Mouse (Mus musculus) testis, postnatal 10 days (tissue): ENCODE data around the gene Accs.

Source experiments
- DNase-seq: peaks from one replicate; pipeline ENCODE4 v3.0.0; 2021; ENCODE audit warnings: low spot score

Gene Accs

GRCm38 (mm10) chr2:93791516-93792499, 57.9 kb downstream of the Accs start:
- DNase-seq = peak; percentile 66

GRCm38 (mm10) chr2:93790798-93791345, 58.9 kb downstream of the Accs start:
- DNase-seq = no peak

GRCm38 (mm10) chr2:93788557-93788956, 61.2 kb downstream of the Accs start:
- no peak for DNase-seq

DNA sequence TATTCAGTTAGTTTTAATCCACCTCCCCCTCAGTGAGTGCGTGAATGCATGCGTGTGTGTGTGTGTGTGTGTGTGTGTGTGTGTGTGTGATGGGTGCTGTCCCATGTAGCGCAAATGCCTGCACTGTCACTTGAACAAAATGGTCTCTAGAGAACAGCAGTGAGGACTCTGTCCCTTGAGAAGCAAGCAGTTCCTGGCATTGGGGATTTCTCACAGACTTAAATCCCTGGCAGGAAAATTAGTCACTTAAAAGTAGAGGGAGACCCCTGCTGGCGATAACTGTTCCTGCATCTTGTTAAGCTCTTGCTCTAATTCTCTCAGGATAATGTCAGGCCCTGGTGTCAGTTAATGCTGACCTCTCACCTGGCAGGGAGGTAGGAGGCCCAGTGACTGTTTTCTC, 63.6 kb downstream of the Accs start:
- peak; percentile 85 for DNase-seq

DNA sequence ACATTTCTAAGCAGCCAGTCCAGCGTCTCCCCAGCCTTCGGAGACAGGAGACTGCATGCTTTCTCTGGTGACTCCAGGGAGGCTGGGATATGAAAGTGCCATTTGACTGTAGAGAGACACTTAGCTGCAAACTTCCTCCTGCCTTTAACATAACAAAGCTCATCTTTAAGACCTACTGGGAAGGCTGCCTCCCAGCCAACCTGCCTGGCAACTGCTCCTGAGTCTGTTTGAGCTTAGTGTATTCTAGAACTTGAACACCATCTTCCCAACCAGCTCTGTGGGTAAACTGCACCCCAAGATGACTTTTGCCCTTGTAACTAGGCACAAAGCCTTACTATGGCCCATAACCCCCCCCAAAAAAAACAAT, 64.3 kb downstream of the Accs start:
- no peak for DNase-seq

- DNase-seq = no peak
These were observed 64.9 kb downstream of the Accs start for GRCm38 (mm10) chr2:93784721-93785431.

- no peak for DNase-seq
These were observed 65.7 kb downstream of the Accs start for GRCm38 (mm10) chr2:93783926-93784539.
